Mouse (Mus musculus) forebrain, postnatal 0 days (tissue): ENCODE data around the gene Mex3b. TPM values are rescaled to one million over a fixed set of nuclear protein-coding genes. Genes with fewer than 3 reads are reported as not detected.

Experiments
- ATAC-seq: fragments of 200-750 bp; cut with Nextera tagmentation; 2 replicates; pipeline ENCODE4 v1.8.0; 2017; ENCODE audit warnings: mild to moderate bottlenecking, moderate library complexity
- DNase-seq: peaks from one replicate; pipeline ENCODE4 v3.0.0-alpha.2; 2015
- H3K27ac ChIP-seq: fragments of 300-500 bp; sonication (generic); 2 replicates; pipeline ENCODE4 v1.5.1; 2014; ENCODE audit warnings: low read depth, mild to moderate bottlenecking, antibody characterized with exemption, low read length, moderate library complexity, mixed read lengths
- H3K27me3 ChIP-seq: fragments of 300-500 bp; sonication (generic); 2 replicates; pipeline ENCODE4 v1.6.1; 2014; ENCODE audit warnings: mild to moderate bottlenecking, low read length, mixed read lengths; ENCODE audit not compliant: insufficient read depth
- H3K36me3 ChIP-seq: fragments of 300-500 bp; sonication (generic); 2 replicates; pipeline ENCODE4 v1.6.1; 2014; ENCODE audit warnings: mild to moderate bottlenecking, moderate library complexity; ENCODE audit not compliant: insufficient read depth
- H3K4me1 ChIP-seq: fragments of 300-500 bp; sonication (generic); 2 replicates; pipeline ENCODE4 v1.6.1; 2014; ENCODE audit warnings: antibody characterized with exemption; ENCODE audit not compliant: insufficient read depth
- H3K4me2 ChIP-seq: fragments of 300-500 bp; sonication (generic); 2 replicates; pipeline ENCODE4 v1.6.1; 2014; ENCODE audit warnings: low read depth, mild to moderate bottlenecking, moderate library complexity
- H3K4me3 ChIP-seq: fragments of 300-500 bp; sonication (generic); 2 replicates; pipeline ENCODE4 v1.5.1; 2014; ENCODE audit warnings: low read depth, low read length, mixed read lengths
- H3K9ac ChIP-seq: fragments of 300-500 bp; sonication (generic); 2 replicates; pipeline ENCODE4 v1.6.1; 2014; ENCODE audit warnings: mild to moderate bottlenecking
- H3K9me3 ChIP-seq: fragments of 300-500 bp; sonication (generic); 2 replicates; pipeline ENCODE4 v1.6.1; 2016; ENCODE audit warnings: low read length
- CTCF ChIP-seq: sonication (generic); IDR thresholded peaks from 2 replicates; pipeline ENCODE4 v1.5.1; 2016; ENCODE audit warnings: antibody characterized with exemption, control low read depth, low read depth
- WGBS: fragments of 180-500 bp; shearing (Covaris S2); extraction: QIAGEN DNeasy Blood & Tissue Kit; methylation state at CpG from one replicate; pipeline ENCODE4 v1.1.7; 2014; 5-methylcytosine and 5-hydroxymethylcytosine counted together
- polyA plus RNA-seq: library from polyadenylated mRNA; unstranded; fragments of >200 nt; fragmentation: Nextera tagmentation; extraction: Ambion mirVana; gene quantifications from 2 replicates; pipeline ENCODE4 v1.2.1, GENCODE M21; 2015
- total RNA-seq: library from RNA; depleted of rRNA; stranded (reverse); fragments of >200 nt; gene quantifications from 2 replicates; pipeline ENCODE4 v1.2.3, GENCODE M21; 2014

The Mex3b gene
- total and polyA plus RNA-seq, 2 experiments from 2014 or later = 22.8 to 141 TPM

DNA sequence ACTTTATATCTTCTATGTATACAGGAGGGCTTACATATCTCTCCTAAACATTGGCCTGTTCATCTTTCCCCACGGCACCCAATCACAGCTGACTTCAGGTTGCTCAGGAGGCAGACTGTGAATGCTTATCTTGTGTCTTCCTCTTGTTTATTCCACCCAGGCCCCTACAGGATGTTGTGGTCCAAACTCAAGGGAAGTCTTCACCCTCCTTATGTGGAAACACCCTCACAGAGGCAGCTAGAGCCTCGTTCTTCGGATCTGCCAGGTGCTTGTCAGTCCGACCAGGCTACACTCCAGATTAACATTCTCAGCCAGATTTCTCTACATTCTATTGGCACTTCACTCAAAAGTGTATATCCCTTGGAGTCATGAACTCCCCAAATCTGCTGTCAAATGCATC, 32.7 kb upstream of the Mex3b start:
- Histone ChIP-seq H3K36me3 (no peaks in the 10 kb centered on the region), H3K27me3 (no peaks in the 10 kb centered on the region), H3K4me2 (no peak overlapping the region), H3K9me3 (no peaks in the 10 kb centered on the region), H3K4me1 (peaks cover 6% of the 10 kb centered on the region; the same call in 1 of the 2 replicates), H3K9ac (no peak overlapping the region), H3K4me3 (no peak overlapping the region), H3K27ac (no peak overlapping the region)
- 83% methylated on average over 4 of the region's 4 CpGs for WGBS
- DNase-seq (no peak), ATAC-seq (no peak)
- no peak for TF ChIP-seq CTCF

DNA sequence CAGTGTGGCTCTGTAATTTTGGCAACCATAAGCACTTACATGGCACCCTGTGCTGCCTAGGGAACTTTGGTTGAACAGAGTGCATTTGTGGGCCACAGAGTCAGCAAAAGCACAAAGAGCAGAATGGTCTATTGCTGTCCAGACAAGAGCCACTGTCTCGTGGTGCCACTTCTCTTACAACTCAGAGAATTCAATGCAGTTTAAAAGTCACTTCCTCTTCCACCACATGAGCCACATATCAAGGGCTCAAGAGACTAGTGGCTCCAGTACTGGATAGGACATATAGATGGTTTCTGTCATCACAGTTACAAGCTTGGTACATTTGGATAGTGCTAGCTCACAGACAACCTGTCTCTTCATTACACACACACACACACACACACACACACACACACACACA, 28.7 kb upstream of the Mex3b start:
- no peak for TF ChIP-seq CTCF
- H3K4me2 ChIP-seq = no peak overlapping the region
- no peaks in the 10 kb centered on the region for H3K36me3 ChIP-seq
- H3K4me1 ChIP-seq = peaks cover 14% of the 10 kb centered on the region; the same call in 1 of the 2 replicates
- H3K9me3 ChIP-seq = no peaks in the 10 kb centered on the region
- H3K27me3 ChIP-seq = no peaks in the 10 kb centered on the region
- H3K9ac ChIP-seq = no peak overlapping the region
- no peak overlapping the region for H3K27ac ChIP-seq
- ATAC-seq = no peak
- no peak overlapping the region for H3K4me3 ChIP-seq
- DNase-seq = no peak
- 40% methylated on average over 1 of the region's 1 CpGs for WGBS

DNA sequence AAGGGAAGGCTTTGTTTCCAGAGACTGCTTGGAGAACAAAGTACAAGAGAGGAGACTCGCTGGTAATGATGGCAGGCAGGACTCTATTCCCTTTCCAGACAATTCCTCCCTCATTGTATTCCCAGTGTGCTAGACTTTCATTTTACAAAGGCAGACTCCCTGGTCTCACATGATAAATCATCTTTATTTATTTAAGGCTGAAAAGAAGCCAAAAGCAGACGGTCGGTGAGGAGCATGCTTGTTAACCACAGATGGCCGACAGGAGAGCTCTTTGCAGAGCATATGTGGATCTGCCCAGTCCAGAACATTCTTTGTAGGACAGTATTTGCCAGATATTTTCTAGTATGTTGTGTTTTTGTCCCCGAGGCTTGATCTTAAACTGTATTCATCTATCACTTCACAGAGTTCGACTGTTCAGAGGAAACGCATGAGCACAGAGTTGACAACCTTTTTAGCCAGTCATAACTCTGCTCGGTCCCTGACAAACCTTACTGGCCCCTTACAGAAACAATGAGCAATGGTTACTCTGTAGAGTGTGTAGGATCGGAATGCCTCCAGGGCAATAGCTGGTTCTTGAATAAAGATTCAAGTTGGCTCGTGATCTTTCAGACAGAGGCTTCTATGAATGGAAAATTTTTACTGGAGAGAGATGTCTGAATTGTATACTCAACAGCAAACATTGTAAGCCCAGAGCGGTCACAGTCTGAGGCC, 28.0 kb upstream of the Mex3b start:
- H3K36me3 ChIP-seq = no peaks in the 10 kb centered on the region
- H3K4me3 ChIP-seq = no peak overlapping the region
- WGBS = 45% methylated on average over 11 of the region's 11 CpGs
- H3K4me1 ChIP-seq = peaks cover 14% of the 10 kb centered on the region; the same call in 1 of the 2 replicates
- H3K9me3 ChIP-seq = no peaks in the 10 kb centered on the region
- H3K9ac ChIP-seq = no peak overlapping the region
- DNase-seq (peak; percentile 37), ATAC-seq (peak; percentile 50)
- no peak for TF ChIP-seq CTCF
- H3K27me3 ChIP-seq = no peaks in the 10 kb centered on the region
- H3K4me2 ChIP-seq = no peak overlapping the region
- peak overlapping the region; percentile 50 for H3K27ac ChIP-seq

DNA sequence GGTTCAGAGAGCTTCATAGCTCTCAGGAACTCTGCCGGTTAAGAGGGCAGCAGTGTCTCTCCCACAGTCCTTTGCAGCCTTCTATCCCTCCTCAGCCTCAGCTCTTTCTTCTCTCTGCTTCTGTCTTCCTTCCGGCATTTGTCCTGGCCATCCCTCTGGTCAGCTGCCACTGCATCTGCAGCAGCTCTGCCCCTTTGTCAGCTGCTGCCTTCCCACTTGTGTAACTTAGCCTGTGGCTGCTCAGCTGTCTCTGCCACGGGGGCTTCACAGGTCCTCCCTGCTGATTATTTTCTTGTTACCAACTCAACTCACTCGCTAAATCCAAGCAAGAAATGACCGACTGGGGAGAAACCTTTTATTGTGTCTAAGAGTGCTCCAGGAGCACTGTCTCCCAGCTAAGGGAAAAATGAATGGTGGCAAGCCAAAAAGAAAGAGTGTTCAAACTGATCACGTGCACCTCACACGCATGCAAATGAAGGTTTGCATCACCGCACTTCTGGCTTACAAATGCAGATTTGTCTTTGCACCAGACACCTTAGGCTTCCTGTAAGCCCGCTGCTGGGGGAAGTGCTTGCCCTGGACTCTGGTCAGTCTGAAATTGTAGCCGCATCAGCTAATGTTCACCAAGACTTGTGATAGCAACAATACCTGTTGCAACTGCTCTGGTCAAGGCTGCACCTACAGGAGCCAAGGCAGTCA, 24.8 kb upstream of the Mex3b start:
- H3K9me3 ChIP-seq = no peaks in the 10 kb centered on the region
- no peaks in the 10 kb centered on the region for H3K36me3 ChIP-seq
- ATAC-seq = peak; percentile 51; the same call in 1 of the 2 replicates
- H3K4me3 ChIP-seq = no peak overlapping the region
- 16% methylated on average over 10 of the region's 10 CpGs for WGBS
- H3K27me3 ChIP-seq = no peaks in the 10 kb centered on the region
- no peak overlapping the region; the same call in 1 of the 2 replicates for H3K4me2 ChIP-seq
- DNase-seq = peak; percentile 10
- H3K27ac ChIP-seq = no peak overlapping the region
- peaks cover 14% of the 10 kb centered on the region; the same call in 1 of the 2 replicates for H3K4me1 ChIP-seq
- H3K9ac ChIP-seq = no peak overlapping the region
- no peak for TF ChIP-seq CTCF

DNA sequence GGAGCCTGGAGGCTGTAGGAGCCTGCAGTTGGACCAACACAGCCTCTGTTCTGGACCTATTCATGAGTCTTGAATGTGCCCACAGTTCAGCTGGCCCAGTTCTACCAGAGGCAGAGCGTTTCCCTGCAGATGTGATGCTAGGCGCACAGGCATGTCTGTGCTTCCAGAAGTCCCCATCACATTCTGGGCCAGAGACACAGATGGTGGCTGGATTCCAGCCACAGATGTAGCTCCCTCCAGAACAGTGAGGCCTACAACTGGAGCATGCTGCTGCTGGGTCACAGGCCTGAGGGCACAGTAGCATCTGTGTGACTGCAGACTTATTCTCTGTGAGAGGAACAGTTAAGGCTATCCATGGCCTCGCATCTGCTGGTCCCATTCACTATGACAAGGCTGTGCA, 16.4 kb upstream of the Mex3b start:
- Histone ChIP-seq H3K4me2 (no peak overlapping the region), H3K9ac (no peak overlapping the region), H3K4me3 (no peak overlapping the region), H3K36me3 (no peaks in the 10 kb centered on the region), H3K9me3 (no peaks in the 10 kb centered on the region), H3K4me1 (no peaks in the 10 kb centered on the region), H3K27ac (no peak overlapping the region), H3K27me3 (no peaks in the 10 kb centered on the region)
- DNase-seq (no peak), ATAC-seq (no peak; the same call in 1 of the 2 replicates)
- WGBS = 92% methylated on average over 3 of the region's 3 CpGs
- no peak for TF ChIP-seq CTCF

DNA sequence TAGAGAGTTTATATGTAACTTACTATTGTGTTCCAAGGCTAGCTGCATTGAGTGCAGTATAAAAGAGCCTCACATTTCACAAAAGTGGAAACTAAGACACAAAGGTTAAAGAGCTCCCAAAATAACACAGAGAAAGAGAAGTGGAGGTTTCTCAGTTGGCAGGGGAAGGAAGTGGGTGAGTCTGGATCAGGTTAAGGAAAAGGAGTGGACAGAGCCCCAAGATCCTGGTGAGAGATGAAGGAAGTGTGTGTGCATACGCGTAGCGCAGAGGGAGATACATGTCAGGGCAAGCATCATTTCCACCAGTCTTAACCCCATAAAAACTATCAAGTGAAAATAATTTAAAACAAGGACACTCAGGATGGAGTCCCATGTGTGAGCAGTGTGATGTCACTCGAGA, 15.5 kb upstream of the Mex3b start:
- H3K4me1 ChIP-seq = no peaks in the 10 kb centered on the region
- 91% methylated on average over 4 of the region's 4 CpGs for WGBS
- no peak for TF ChIP-seq CTCF
- H3K4me3 ChIP-seq = no peak overlapping the region
- DNase-seq (no peak), ATAC-seq (no peak)
- H3K36me3 ChIP-seq = no peaks in the 10 kb centered on the region
- no peak overlapping the region for H3K9ac ChIP-seq
- H3K9me3 ChIP-seq = no peaks in the 10 kb centered on the region
- no peak overlapping the region for H3K27ac ChIP-seq
- H3K27me3 ChIP-seq = no peaks in the 10 kb centered on the region
- H3K4me2 ChIP-seq = no peak overlapping the region

DNA sequence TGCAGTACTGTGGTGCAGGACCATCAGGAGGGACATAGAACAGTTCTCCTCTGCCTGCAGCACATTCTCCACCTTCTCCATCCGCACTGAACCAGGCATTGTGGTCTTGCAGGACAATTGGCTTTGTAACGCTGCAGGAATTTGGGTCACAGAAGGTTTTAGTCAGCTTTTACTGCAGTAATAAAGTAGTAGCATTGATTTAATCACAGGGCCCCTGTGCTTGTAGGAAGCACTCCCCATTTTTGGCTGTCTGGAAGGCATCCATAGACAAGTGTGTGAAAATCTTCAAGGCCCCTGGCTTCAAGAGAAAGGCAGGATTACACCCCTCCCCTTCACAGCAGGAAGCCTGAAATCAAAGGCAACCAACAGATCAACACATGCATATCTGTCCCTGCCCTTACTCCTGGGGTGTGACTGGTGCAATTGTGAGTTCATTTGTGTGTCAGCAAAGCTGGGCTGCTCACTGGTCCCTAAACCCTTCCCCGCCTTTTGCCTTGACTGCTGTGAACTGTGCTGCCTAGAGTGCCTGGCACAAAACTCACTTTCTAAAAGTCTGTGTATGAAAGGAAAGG, 12.9 kb upstream of the Mex3b start:
- TF ChIP-seq CTCF = no peak
- Histone ChIP-seq H3K27me3 (no peaks in the 10 kb centered on the region), H3K9ac (no peak overlapping the region), H3K4me1 (no peaks in the 10 kb centered on the region), H3K36me3 (no peaks in the 10 kb centered on the region), H3K27ac (no peak overlapping the region), H3K9me3 (no peaks in the 10 kb centered on the region), H3K4me2 (no peak overlapping the region), H3K4me3 (no peak overlapping the region)
- no peak for ATAC-seq
- 22% methylated on average over 3 of the region's 3 CpGs for WGBS
- DNase-seq = no peak
